Mouse (Mus musculus) MEL (cell line): ENCODE data around the gene Micu1. TPM values are rescaled to one million over a fixed set of nuclear protein-coding genes. Genes with fewer than 3 reads are reported as not detected.

ENCODE experiments used
- DNase-seq: peaks from one replicate; pipeline ENCODE4 v3.0.0; 2011; ENCODE audit warnings: low read depth, low spot score
- H3K27ac ChIP-seq: 2 replicates; pipeline ENCODE4 v1.5.1; 2012; ENCODE audit warnings: low read depth, mild to moderate bottlenecking, control low read depth, low read length, moderate library complexity; ENCODE audit not compliant: control insufficient read depth
- H3K27me3 ChIP-seq, 2 experiments: fragments of 150-350 bp in 1 of 2; sonication (generic) in 1 of 2; 2 replicates each; pipeline ENCODE4 v1.6.1; 2012; ENCODE audit warnings: low read length in 2 of 2, mild to moderate bottlenecking in 2 of 2, improper control_type of control experiment in 1 of 2, moderate library complexity in 1 of 2; ENCODE audit not compliant: insufficient read depth in 2 of 2, control insufficient read depth in 1 of 2
- H3K36me3 ChIP-seq, 2 experiments: 2 replicates each; pipeline ENCODE4 v1.6.1; 2012 to 2014; ENCODE audit warnings: low read length in 2 of 2, improper control_type of control experiment in 1 of 2, inconsistent platforms in 1 of 2, mild to moderate bottlenecking in 1 of 2; ENCODE audit not compliant: insufficient read depth in 2 of 2, control insufficient read depth in 1 of 2
- H3K4me1 ChIP-seq, 2 experiments: fragments of 150-350 bp in 1 of 2; sonication (generic) in 1 of 2; 2 replicates each; pipeline ENCODE4 v1.6.1; 2012; ENCODE audit warnings: low read length in 2 of 2, improper control_type of control experiment in 1 of 2, mild to moderate bottlenecking in 1 of 2; ENCODE audit not compliant: insufficient read depth in 2 of 2, control insufficient read depth in 1 of 2
- H3K4me3 ChIP-seq, 2 experiments: fragments of 150-350 bp in 1 of 2; sonication (generic) in 1 of 2; 2 replicates each; pipeline ENCODE4 v1.5.1; 2012; ENCODE audit warnings: low read depth in 2 of 2, low read length in 2 of 2, mild to moderate bottlenecking in 2 of 2, moderate library complexity in 2 of 2, control low read depth in 1 of 2, improper control_type of control experiment in 1 of 2; ENCODE audit not compliant: control insufficient read depth in 1 of 2, insufficient read depth in 1 of 2
- H3K79me2 ChIP-seq: 2 replicates; pipeline ENCODE4 v1.6.1; 2012; ENCODE audit warnings: mild to moderate bottlenecking, low read length, moderate library complexity; ENCODE audit not compliant: control insufficient read depth, poor library complexity, insufficient read depth
- H3K9ac ChIP-seq: 2 replicates; pipeline ENCODE4 v1.6.1; 2012; ENCODE audit warnings: low read depth, mild to moderate bottlenecking, control low read depth, low read length, moderate library complexity; ENCODE audit not compliant: control insufficient read depth, poor library complexity, severe bottlenecking
- H3K9me3 ChIP-seq: fragments of 150-350 bp; sonication (generic); replicated peaks from 2 replicates; pipeline ENCODE4 v1.6.1; 2012; ENCODE audit warnings: mild to moderate bottlenecking, low read length, improper control_type of control experiment, moderate library complexity; ENCODE audit not compliant: insufficient read depth
- BHLHE40 ChIP-seq: IDR thresholded peaks from 2 replicates; pipeline ENCODE4 v1.6.1; 2012; ENCODE audit warnings: low read depth, mild to moderate bottlenecking, inconsistent platforms, low read length, improper control_type of control experiment, borderline replicate concordance
- ELF1 ChIP-seq: IDR thresholded peaks from 2 replicates; pipeline ENCODE4 v1.6.1; 2014; ENCODE audit warnings: low read depth, mild to moderate bottlenecking, inconsistent platforms, low read length, improper control_type of control experiment, moderate library complexity
- EP300 ChIP-seq, 2 experiments: IDR thresholded peaks; 2 replicates each; pipeline ENCODE4 v1.6.1; 2011; ENCODE audit warnings: improper control_type of control experiment in 2 of 2, low read length in 2 of 2, low read depth in 1 of 2, mild to moderate bottlenecking in 1 of 2
- GABPA ChIP-seq: IDR thresholded peaks from 2 replicates; pipeline ENCODE4 v1.6.1; 2012; ENCODE audit warnings: low read depth, mild to moderate bottlenecking, inconsistent platforms, low read length, improper control_type of control experiment, moderate library complexity
- JUND ChIP-seq: IDR thresholded peaks from 2 replicates; pipeline ENCODE4 v1.6.1; 2011; ENCODE audit warnings: low read depth, mild to moderate bottlenecking, improper control_type of control experiment, low read length
- MAFK ChIP-seq: IDR thresholded peaks from 2 replicates; pipeline ENCODE4 v1.6.1; 2011; ENCODE audit warnings: low read depth, mild to moderate bottlenecking, low read length, improper control_type of control experiment, borderline replicate concordance
- MAX ChIP-seq: IDR thresholded peaks from 2 replicates; pipeline ENCODE4 v1.6.1; 2011; ENCODE audit warnings: low read length, improper control_type of control experiment
- POLR2A ChIP-seq, 2 experiments: IDR thresholded peaks; 2 replicates each; pipeline ENCODE4 v1.6.1; 2011 to 2012; ENCODE audit warnings: low read length in 2 of 2, mild to moderate bottlenecking in 2 of 2, control low read depth in 1 of 2, improper control_type of control experiment in 1 of 2, low read depth in 1 of 2, moderate library complexity in 1 of 2; ENCODE audit not compliant: control insufficient read depth in 1 of 2, insufficient read depth in 1 of 2, poor library complexity in 1 of 2
- POLR2AphosphoS2 ChIP-seq: IDR thresholded peaks from 2 replicates; pipeline ENCODE4 v1.6.1; 2011; ENCODE audit warnings: low read length, improper control_type of control experiment
- POLR2AphosphoS5 ChIP-seq: IDR thresholded peaks from 2 replicates; pipeline ENCODE4 v1.6.1; 2012; ENCODE audit warnings: low read depth, borderline replicate concordance, mild to moderate bottlenecking, inconsistent platforms, low read length, moderate library complexity, mixed read lengths
- SMC3 ChIP-seq: IDR thresholded peaks from 2 replicates; pipeline ENCODE4 v1.6.1; 2011; ENCODE audit warnings: low read depth, low read length, improper control_type of control experiment
- TBP ChIP-seq: IDR thresholded peaks from 2 replicates; pipeline ENCODE4 v1.8.0; 2011; ENCODE audit warnings: low read depth, low read length, improper control_type of control experiment
- TCF12 ChIP-seq: IDR thresholded peaks from 2 replicates; pipeline ENCODE4 v1.6.1; 2014; ENCODE audit warnings: low read depth, mild to moderate bottlenecking, inconsistent platforms, low read length, improper control_type of control experiment, moderate library complexity
- USF1 ChIP-seq: IDR thresholded peaks from 2 replicates; pipeline ENCODE4 v1.6.1; 2014; ENCODE audit warnings: low read depth, mild to moderate bottlenecking, inconsistent platforms, low read length, improper control_type of control experiment, moderate library complexity
- ZKSCAN1 ChIP-seq: IDR thresholded peaks from 2 replicates; pipeline ENCODE4 v1.6.1; 2012; ENCODE audit warnings: low read depth, mild to moderate bottlenecking, inconsistent platforms, low read length, improper control_type of control experiment, moderate library complexity
- polyA plus RNA-seq, 2 experiments: library from polyadenylated mRNA; stranded (reverse) in 1 of 2; unstranded in 1 of 2; fragments of >175 nt in 1 of 2; fragments of >200 nt in 1 of 2; gene quantifications; 2 replicates each; pipeline versions ENCODE4 v1.2.1 to v1.2.4; 2012; ENCODE audit warnings: low replicate concordance in 2 of 2, low read depth in 1 of 2; ENCODE audit not compliant: insufficient read length in 2 of 2, insufficient read depth in 1 of 2, missing spikeins in 1 of 2
- total RNA-seq: library from RNA; depleted of rRNA; stranded (reverse); fragments of 300-350 nt; gene quantifications from 2 replicates; pipeline ENCODE4 v1.2.3, GENCODE M21; 2012; rRNA removed

Gene Micu1
- total and polyA plus RNA-seq, 3 experiments, result 18.0 to 26.8 TPM; not detected in 1

DNA sequence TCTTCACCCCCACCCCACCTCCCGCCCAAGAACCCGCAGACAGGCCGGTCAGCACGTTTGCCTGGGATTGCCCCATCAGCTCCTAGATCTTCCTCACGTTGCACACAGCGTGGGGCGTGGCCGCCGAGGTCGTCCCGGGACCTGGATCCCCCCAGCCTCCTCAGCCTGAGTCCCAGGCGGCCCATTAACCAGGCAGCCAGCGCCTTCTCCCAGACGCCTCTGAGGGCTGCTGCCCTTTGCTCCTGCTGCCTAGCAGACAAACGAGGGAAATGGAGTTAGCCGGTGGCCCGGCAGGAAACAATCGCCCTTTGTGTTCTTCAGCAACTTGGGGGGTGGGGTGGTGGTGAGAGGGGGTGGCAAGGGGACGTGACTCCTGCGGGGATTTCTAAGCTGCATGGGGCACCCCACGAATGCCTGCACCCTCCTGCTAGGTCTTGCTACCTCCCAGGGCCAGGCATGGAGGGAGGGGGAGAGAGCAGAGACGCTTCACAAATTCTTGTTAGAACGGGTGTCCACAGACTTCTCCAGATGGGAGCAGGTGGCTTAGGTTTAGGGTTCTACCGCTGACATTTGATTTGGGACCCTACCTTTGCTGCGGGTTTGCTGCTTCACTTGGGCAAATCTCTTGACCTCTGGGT is 209.4 kb downstream of the Micu1 start:
- TF ChIP-seq EP300 (IDR thresholded peaks at IDR 0.05; ENCODE audit: low read depth in 1 of 2, low read length in 2 of 2), result no peak
- TF ChIP-seq POLR2A (IDR thresholded peaks at IDR 0.05; ENCODE audit: control insufficient read depth in 1 of 2, insufficient read depth in 1 of 2, low read depth in 1 of 2, low read length in 2 of 2, poor library complexity in 1 of 2), result no peak
- TF ChIP-seq TCF12, result no peak
- TF ChIP-seq TBP, result no peak
- no peak for TF ChIP-seq JUND
- TF ChIP-seq POLR2AphosphoS5, result no peak
- no peak for TF ChIP-seq MAX
- TF ChIP-seq USF1, result no peak
- no peak for TF ChIP-seq POLR2AphosphoS2
- TF ChIP-seq ZKSCAN1, result no peak
- TF ChIP-seq MAFK, result no peak
- no peak for TF ChIP-seq BHLHE40
- TF ChIP-seq ELF1, result no peak
- TF ChIP-seq SMC3, result no peak
- no peak for TF ChIP-seq GABPA
- Histone ChIP-seq H3K4me3 (no peak overlapping the region), H3K4me1 (peaks cover 12 to 31% of the 10 kb centered on the region in 2 experiments), H3K9ac (no peak overlapping the region), H3K36me3 (peaks cover 0 to 19% of the 10 kb centered on the region in 2 experiments; a peak in 2 of 4 replicates), H3K27me3 (no peaks in the 10 kb centered on the region), H3K9me3 (no peaks in the 10 kb centered on the region), H3K27ac (no peak overlapping the region), H3K79me2 (no peaks in the 10 kb centered on the region)
- no peak for DNase-seq

Other genes with a start within 250 kb of the Micu1 start
- 0.58 TPM in 1 of 2 replicates, not detected in the other for gene Gm10322, start 86.4 kb upstream of the Micu1 start, total RNA-seq
- not detected for gene Gm10322, start 86.4 kb upstream of the Micu1 start, polyA plus RNA-seq
- 7.7 TPM in 2 replicates for gene Mcu, start 85.8 kb upstream of the Micu1 start, total RNA-seq
- gene Mcu, start 85.8 kb upstream of the Micu1 start, polyA plus RNA-seq, result 1 to 10 TPM in 1 of 2 experiments, not detected in 1; 9.4 TPM
- gene Dnajb12, start 177.1 kb downstream of the Micu1 start, total RNA-seq, result 13.3 and 17.2 TPM in 2 replicates
- 100 to 1,000 TPM in 1 of 2 experiments, 10 to 100 TPM in 1; 41.7 to 217 TPM for gene Dnajb12, start 177.1 kb downstream of the Micu1 start, polyA plus RNA-seq
- gene Ddit4, start 249.4 kb downstream of the Micu1 start, total RNA-seq, result 2.6 and 40.6 TPM in 2 replicates
- gene Ddit4, start 249.4 kb downstream of the Micu1 start, polyA plus RNA-seq, result 10 to 100 TPM in 1 of 2 experiments, not detected in 1; 11.6 TPM